Mouse (Mus musculus) intestine, embryonic 14.5 days (tissue): Measurements from ENCODE around the gene Phf23. TPM values are rescaled to one million over a fixed set of nuclear protein-coding genes. Genes with fewer than 3 reads are reported as not detected.

Experiments used
- ATAC-seq: fragments of 200-750 bp; cut with Nextera tagmentation; replicated peaks from 2 replicates; pipeline ENCODE4 v1.8.0; 2017; ENCODE audit warnings: low read depth, moderate number of reproducible peaks, moderate TSS enrichment, moderate library complexity; ENCODE audit not compliant: low FRiP score, low TSS enrichment
- DNase-seq: peaks from one replicate; pipeline ENCODE4 v3.0.0-alpha.2; 2018; ENCODE audit warnings: low spot score
- H3K27ac ChIP-seq: fragments of 300-500 bp; sonication (generic); 2 replicates; pipeline ENCODE4 v1.5.1; 2014; ENCODE audit warnings: low read depth, mild to moderate bottlenecking, control low read depth
- H3K27me3 ChIP-seq: fragments of 300-500 bp; sonication (generic); replicated peaks from 2 replicates; pipeline ENCODE4 v1.6.1; 2014; ENCODE audit warnings: low read length, control low read depth; ENCODE audit not compliant: control insufficient read depth, insufficient read depth
- H3K36me3 ChIP-seq: fragments of 300-500 bp; sonication (generic); 2 replicates; pipeline ENCODE4 v1.6.1; 2014; ENCODE audit warnings: low read length, control low read depth; ENCODE audit not compliant: control insufficient read depth, insufficient read depth
- H3K4me1 ChIP-seq: fragments of 300-500 bp; sonication (generic); replicated peaks from 2 replicates; pipeline ENCODE4 v1.6.1; 2014; ENCODE audit warnings: low read length, control low read depth, mixed read lengths; ENCODE audit not compliant: control insufficient read depth, insufficient read depth
- H3K4me2 ChIP-seq: fragments of 300-500 bp; sonication (generic); 2 replicates; pipeline ENCODE4 v1.6.1; 2014; ENCODE audit warnings: low read length
- H3K4me3 ChIP-seq: fragments of 300-500 bp; sonication (generic); 2 replicates; pipeline ENCODE4 v1.5.1; 2014; ENCODE audit warnings: low read depth, low read length, control low read depth, mixed read lengths
- H3K9ac ChIP-seq: fragments of 300-500 bp; sonication (generic); 2 replicates; pipeline ENCODE4 v1.6.1; 2014; ENCODE audit warnings: mild to moderate bottlenecking, low read length
- H3K9me3 ChIP-seq: fragments of 300-500 bp; sonication (generic); 2 replicates; pipeline ENCODE4 v1.6.1; 2016; ENCODE audit warnings: low read length, control low read depth; ENCODE audit not compliant: control insufficient read depth
- WGBS: fragments of 180-500 bp; shearing (Covaris S2); extraction: QIAGEN DNeasy Blood & Tissue Kit; methylation state at CpG from one replicate; pipeline ENCODE4 v1.1.7; 2014; 5-methylcytosine and 5-hydroxymethylcytosine counted together
- polyA plus RNA-seq: library from polyadenylated mRNA; unstranded; fragments of >200 nt; fragmentation: Nextera tagmentation; extraction: Ambion mirVana; gene quantifications from 2 replicates; pipeline ENCODE4 v1.2.1, GENCODE M21; 2014

The Phf23 gene
- polyA plus RNA-seq, 1 experiment from 2014 or later, result 37.6 TPM

- peaks cover 49% of the 10 kb centered on the region for H3K36me3 ChIP-seq
- no peak for DNase-seq
Measured at GRCm38 (mm10) chr11:69981141-69981762, 14.3 kb upstream of the Phf23 start, which contains the start of gene Ctdnep1. Gene Ctdnep1, plus strand, starts transcription at chr11:69981156.

DNA sequence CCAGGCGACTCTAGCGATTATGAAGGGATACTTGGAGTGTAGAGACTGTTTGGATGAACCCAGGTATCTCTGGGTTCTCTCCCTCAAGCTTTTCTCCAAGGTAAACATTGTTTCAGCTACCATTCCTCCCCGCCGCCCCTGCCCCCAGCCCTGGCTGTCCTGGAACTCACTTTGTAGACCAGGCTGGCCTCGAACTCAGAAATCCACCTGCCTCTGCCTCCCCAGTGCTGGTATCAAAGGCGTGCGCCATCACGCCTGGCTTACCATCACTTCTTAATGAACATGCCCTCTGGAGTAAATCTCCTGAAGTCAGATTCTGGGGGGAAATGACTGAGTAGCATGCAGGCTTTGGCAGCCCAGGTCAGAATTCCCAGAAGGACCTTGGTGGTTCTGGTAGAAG lies 13.4 kb upstream of the Phf23 start, which contains the start of gene Elp5:
Gene Elp5, minus strand, starts transcription at position 293 of the 400 bp plus-strand sequence.
- no peaks in the 10 kb centered on the region for H3K27me3 ChIP-seq
- H3K4me3 ChIP-seq, result peak within 1 kb of the TSS; percentile 99
- DNase-seq, result no peak
- peaks cover 52% of the 10 kb centered on the region for H3K36me3 ChIP-seq
- H3K27ac ChIP-seq, result peak within 1 kb of the TSS; percentile 98
- ATAC-seq, result no peak
- peak within 1 kb of the TSS; percentile 98 for H3K4me2 ChIP-seq
- no peaks in the 10 kb centered on the region for H3K9me3 ChIP-seq
- peak within 1 kb of the TSS; percentile 95 for H3K9ac ChIP-seq
- peaks cover 24% of the 10 kb centered on the region for H3K4me1 ChIP-seq
- 49% methylated on average over 8 of the region's 8 CpGs for WGBS

More at GRCm38 (mm10) chr11:69981141-69981762, 14.3 kb upstream of the Phf23 start, which contains the start of gene Ctdnep1:
- Histone ChIP-seq H3K4me2 (peak within 1 kb of the TSS; percentile 98), H3K9me3 (no peaks in the 10 kb centered on the region), H3K4me1 (peaks cover 24% of the 10 kb centered on the region), H3K27ac (peak within 1 kb of the TSS; percentile 98), H3K4me3 (peak within 1 kb of the TSS; percentile 99), H3K9ac (peak within 1 kb of the TSS; percentile 95), H3K27me3 (no peaks in the 10 kb centered on the region)
- 1% methylated on average over 40 of the region's 43 CpGs for WGBS
- peak; percentile 56 for ATAC-seq

- WGBS, result 24% methylated on average over 5 of the region's 5 CpGs
- H3K27me3 ChIP-seq, result no peaks in the 10 kb centered on the region
- peak overlapping the region; percentile 99 for H3K4me3 ChIP-seq
- H3K9me3 ChIP-seq, result no peaks in the 10 kb centered on the region
- H3K27ac ChIP-seq, result no peak overlapping the region
- DNase-seq, result no peak
- ATAC-seq, result no peak
- peak overlapping the region; percentile 95; the same call in 1 of the 2 replicates for H3K9ac ChIP-seq
- H3K36me3 ChIP-seq, result peaks cover 54% of the 10 kb centered on the region
- H3K4me1 ChIP-seq, result peaks cover 24% of the 10 kb centered on the region
- peak overlapping the region; percentile 98 for H3K4me2 ChIP-seq
Measured at GRCm38 (mm10) chr11:69982877-69983276, 12.7 kb upstream of the Phf23 start.

GRCm38 (mm10) chr11:69983377-69983776 lies 12.2 kb upstream of the Phf23 start:
- no peaks in the 10 kb centered on the region for H3K27me3 ChIP-seq
- no peak for DNase-seq
- 76% methylated on average over 4 of the region's 4 CpGs for WGBS
- H3K4me2 ChIP-seq, result peak overlapping the region; percentile 98; the same call in 1 of the 2 replicates
- H3K9ac ChIP-seq, result no peak overlapping the region
- H3K4me3 ChIP-seq, result no peak overlapping the region
- H3K36me3 ChIP-seq, result peaks cover 54% of the 10 kb centered on the region
- H3K9me3 ChIP-seq, result no peaks in the 10 kb centered on the region
- H3K27ac ChIP-seq, result no peak overlapping the region
- peaks cover 24% of the 10 kb centered on the region for H3K4me1 ChIP-seq
- ATAC-seq, result no peak

DNA sequence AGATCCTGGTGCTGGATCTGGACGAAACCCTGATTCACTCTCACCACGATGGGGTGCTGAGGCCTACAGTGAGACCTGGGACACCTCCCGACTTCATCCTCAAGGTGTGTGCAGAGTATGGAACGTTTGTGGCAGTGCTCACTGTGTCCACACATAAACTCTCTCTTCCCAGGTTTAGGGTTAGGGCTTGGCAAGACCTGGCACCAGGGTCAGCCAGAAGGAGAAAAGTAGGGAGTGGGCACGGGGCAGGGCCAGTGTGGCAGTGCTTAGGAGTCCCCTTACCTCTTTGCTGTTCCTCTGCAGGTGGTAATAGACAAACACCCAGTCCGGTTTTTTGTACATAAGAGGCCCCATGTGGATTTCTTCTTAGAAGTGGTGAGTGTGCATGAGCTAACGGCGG lies 11.1 kb upstream of the Phf23 start:
- peaks cover 59% of the 10 kb centered on the region for H3K36me3 ChIP-seq
- ATAC-seq (no peak), DNase-seq (no peak)

DNA sequence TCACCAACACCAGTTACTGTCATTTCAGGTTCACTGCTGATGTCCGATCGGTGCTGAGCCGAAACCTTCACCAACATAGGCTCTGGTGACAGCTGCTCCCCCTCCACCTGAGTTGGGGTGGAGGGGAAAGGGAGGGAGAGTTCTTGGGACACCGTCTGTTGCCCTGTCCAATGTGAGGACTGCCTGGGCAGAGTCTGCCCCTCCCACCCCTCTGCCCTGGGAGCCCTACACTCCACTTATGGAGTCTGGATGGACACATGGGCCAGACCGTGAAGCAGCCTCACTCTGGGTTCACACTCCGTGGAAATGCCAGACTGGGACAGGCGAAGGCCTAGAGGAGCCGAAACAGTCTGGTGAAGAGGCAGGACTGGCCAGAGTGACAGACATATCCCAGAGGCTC lies 5.6 kb upstream of the Phf23 start:
- ATAC-seq (no peak), DNase-seq (no peak)
- H3K27ac ChIP-seq, result no peak overlapping the region
- H3K27me3 ChIP-seq, result no peaks in the 10 kb centered on the region
- H3K4me3 ChIP-seq, result no peak overlapping the region
- peaks cover 12% of the 10 kb centered on the region for H3K4me1 ChIP-seq
- H3K9me3 ChIP-seq, result no peaks in the 10 kb centered on the region
- 87% methylated on average over 8 of the region's 8 CpGs for WGBS
- H3K4me2 ChIP-seq, result no peak overlapping the region
- peaks cover 69% of the 10 kb centered on the region for H3K36me3 ChIP-seq
- H3K9ac ChIP-seq, result no peak overlapping the region

More for the DNA sequence above, 11.1 kb upstream of the Phf23 start:
- H3K9ac ChIP-seq, result no peak overlapping the region
- H3K4me3 ChIP-seq, result no peak overlapping the region
- no peaks in the 10 kb centered on the region for H3K27me3 ChIP-seq
- H3K9me3 ChIP-seq, result no peaks in the 10 kb centered on the region
- 90% methylated on average over 8 of the region's 8 CpGs for WGBS
- no peak overlapping the region for H3K4me2 ChIP-seq
- H3K27ac ChIP-seq, result no peak overlapping the region
- peaks cover 17% of the 10 kb centered on the region for H3K4me1 ChIP-seq

DNA sequence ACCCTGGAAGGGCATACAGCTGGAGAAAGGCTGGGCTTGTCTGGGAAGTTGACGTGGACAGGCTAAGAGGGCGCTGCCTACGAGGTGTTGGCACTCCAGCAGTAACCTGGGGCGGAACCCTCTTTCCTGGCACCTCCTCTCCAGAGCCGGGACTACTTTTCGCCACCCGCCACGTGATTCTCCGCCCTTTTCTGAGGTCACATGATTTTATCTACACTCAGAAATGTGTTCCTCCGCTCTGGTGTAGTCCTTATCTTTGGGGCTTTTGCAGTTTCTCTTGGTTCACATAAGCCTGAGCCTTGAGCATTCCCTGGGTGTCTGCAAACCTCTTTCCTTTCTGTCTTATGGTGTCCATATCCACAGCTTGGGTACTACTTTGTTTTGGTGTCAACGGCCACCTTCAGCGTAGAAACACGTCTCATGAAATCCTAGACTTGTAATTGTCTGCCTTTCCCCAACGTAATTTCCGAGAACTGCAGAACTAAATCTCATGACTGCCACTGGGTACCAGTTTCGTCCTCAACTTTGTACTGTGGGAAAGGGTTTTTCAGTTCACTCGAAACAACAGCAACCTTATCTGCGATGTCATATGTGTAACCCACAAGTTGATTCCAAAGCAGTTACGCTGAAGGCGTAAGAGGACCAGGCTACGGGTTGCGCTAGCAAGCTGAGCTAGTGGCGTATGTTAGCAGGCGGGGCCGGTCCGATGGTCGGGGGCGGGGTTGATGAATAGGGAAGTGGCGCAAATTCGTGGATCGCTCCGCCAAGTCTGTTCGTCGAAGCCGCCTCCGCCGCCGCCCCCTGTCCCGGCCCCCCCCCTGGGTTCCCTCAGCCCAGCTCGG lies 4.5 kb upstream of the Phf23 start, which contains the start of gene Gabarap:
Gene Gabarap, plus strand, starts transcription at position 294 of the 842 bp plus-strand sequence.
- H3K4me3 ChIP-seq, result peak within 1 kb of the TSS; percentile 78
- H3K4me2 ChIP-seq, result peak within 1 kb of the TSS; percentile 71
- no peaks in the 10 kb centered on the region for H3K9me3 ChIP-seq
- H3K27me3 ChIP-seq, result no peaks in the 10 kb centered on the region
- peaks cover 12% of the 10 kb centered on the region for H3K4me1 ChIP-seq
- H3K36me3 ChIP-seq, result peaks cover 59% of the 10 kb centered on the region
- H3K9ac ChIP-seq, result peak within 1 kb of the TSS; percentile 83
- H3K27ac ChIP-seq, result peak within 1 kb of the TSS; percentile 88
- DNase-seq (peak; percentile 97), ATAC-seq (peak; percentile 70)
- WGBS, result under 1% methylated on average over 40 of the region's 40 CpGs

DNA sequence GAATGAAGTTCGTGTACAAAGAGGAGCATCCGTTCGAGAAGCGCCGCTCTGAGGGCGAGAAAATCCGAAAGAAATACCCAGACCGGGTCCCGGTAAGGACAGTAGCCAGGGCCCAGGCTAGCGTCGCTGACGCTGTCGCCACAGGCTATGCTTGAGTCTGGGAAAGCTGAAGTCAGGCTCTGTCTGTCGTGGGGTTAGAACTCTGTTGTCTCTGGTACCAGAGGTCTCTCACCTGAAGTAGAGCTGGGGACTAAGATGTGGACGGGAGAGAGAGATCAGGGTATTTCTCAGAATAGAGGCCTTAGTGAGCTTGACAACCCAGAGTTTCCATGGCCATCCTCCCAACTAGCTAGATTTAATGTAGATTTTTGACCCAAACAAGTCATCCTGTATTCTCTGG lies 3.9 kb upstream of the Phf23 start:
- 0% methylated on average over 15 of the region's 15 CpGs for WGBS
- DNase-seq (no peak), ATAC-seq (peak; percentile 12; the same call in 1 of the 2 replicates)
- peaks cover 53% of the 10 kb centered on the region for H3K36me3 ChIP-seq
- peaks cover 12% of the 10 kb centered on the region for H3K4me1 ChIP-seq
- no peaks in the 10 kb centered on the region for H3K27me3 ChIP-seq
- peak overlapping the region; percentile 83 for H3K9ac ChIP-seq
- H3K4me2 ChIP-seq, result peak overlapping the region; percentile 71
- H3K9me3 ChIP-seq, result no peaks in the 10 kb centered on the region
- H3K27ac ChIP-seq, result peak overlapping the region; percentile 88
- peak overlapping the region; percentile 78 for H3K4me3 ChIP-seq
